Mouse (Mus musculus) embryo, embryonic 11.5 days (tissue): Measurements from ENCODE around the gene Gnao1.

Experiments
- DNase-seq: peaks from one replicate; pipeline ENCODE4 v3.0.0-alpha.2; 2012; ENCODE audit warnings: low read depth, low spot score

Gene Gnao1

GRCm38 (mm10) chr8:93984731-93985130, 175.0 kb downstream of the Gnao1 start:
- DNase-seq: no peak

- DNase-seq: no peak
Measured at GRCm38 (mm10) chr8:93989739-93990138, 180.0 kb downstream of the Gnao1 start.

GRCm38 (mm10) chr8:93998961-93999360, 189.2 kb downstream of the Gnao1 start:
- no peak for DNase-seq

GRCm38 (mm10) chr8:94004139-94004538, 194.4 kb downstream of the Gnao1 start:
- no peak for DNase-seq

GRCm38 (mm10) chr8:94009243-94009845, 199.6 kb downstream of the Gnao1 start:
- DNase-seq: no peak

- no peak for DNase-seq
Measured at GRCm38 (mm10) chr8:94010101-94010705, 200.4 kb downstream of the Gnao1 start.

GRCm38 (mm10) chr8:94011076-94012012, 201.6 kb downstream of the Gnao1 start:
- peak; percentile 9 for DNase-seq

GRCm38 (mm10) chr8:94012013-94012951, 202.5 kb downstream of the Gnao1 start, which contains the start of gene Amfr:
Gene Amfr, minus strand, starts transcription at chr8:94012842.
- peak; percentile 57 for DNase-seq

GRCm38 (mm10) chr8:94013026-94013612, 203.4 kb downstream of the Gnao1 start:
- DNase-seq: no peak
